Mouse (Mus musculus) layer of hippocampus, postnatal 14 days (tissue): ENCODE measurements around the gene Ltbp1. TPM values are rescaled to one million over a fixed set of nuclear protein-coding genes. Genes with fewer than 3 reads are reported as not detected.

Source experiments
- DNase-seq, 2 experiments: peaks; one replicate each; pipeline ENCODE4 v3.0.0; 2021 to 2022; ENCODE audit warnings: low spot score in 2 of 2, mixed read lengths in 1 of 2
- total RNA-seq, 2 experiments: library from RNA; stranded (reverse); gene quantifications; 2 replicates each; pipeline ENCODE4 v1.2.3; 2021

Gene Ltbp1
- total RNA-seq, 2 experiments from 2014 or later = 8.9 to 9.2 TPM

GRCm38 (mm10) chr17:75055961-75056360 is 50.6 kb downstream of the Ltbp1 start:
- DNase-seq = no peak

GRCm38 (mm10) chr17:75056631-75057030 is 51.3 kb downstream of the Ltbp1 start:
- no peak for DNase-seq

- no peak for DNase-seq
Observed at GRCm38 (mm10) chr17:75066340-75066739, 61.0 kb downstream of the Ltbp1 start.

- DNase-seq = no peak
Observed at GRCm38 (mm10) chr17:75067314-75067713, 61.9 kb downstream of the Ltbp1 start.

GRCm38 (mm10) chr17:75069232-75069631 is 63.9 kb downstream of the Ltbp1 start:
- DNase-seq = no peak

- no peak for DNase-seq
Observed at GRCm38 (mm10) chr17:75071174-75071573, 65.8 kb downstream of the Ltbp1 start.

GRCm38 (mm10) chr17:75071749-75072148 is 66.4 kb downstream of the Ltbp1 start:
- DNase-seq = no peak

- no peak for DNase-seq
Observed at GRCm38 (mm10) chr17:75073887-75074286, 68.5 kb downstream of the Ltbp1 start.

GRCm38 (mm10) chr17:75074978-75075699 is 69.8 kb downstream of the Ltbp1 start:
- DNase-seq = no peak

GRCm38 (mm10) chr17:75081401-75081800 is 76.0 kb downstream of the Ltbp1 start:
- no peak for DNase-seq

- no peak for DNase-seq
Observed at GRCm38 (mm10) chr17:75082449-75082848, 77.1 kb downstream of the Ltbp1 start.

- DNase-seq = peak in 1 of 2 experiments; percentile 64
Observed at GRCm38 (mm10) chr17:75087296-75087941, 82.1 kb downstream of the Ltbp1 start.

GRCm38 (mm10) chr17:75088232-75088631 is 82.9 kb downstream of the Ltbp1 start:
- no peak for DNase-seq

- DNase-seq = peak; percentile 28 to 56
Observed at GRCm38 (mm10) chr17:75088727-75089126, 83.4 kb downstream of the Ltbp1 start.

- DNase-seq = no peak
Observed at GRCm38 (mm10) chr17:75090556-75090955, 85.2 kb downstream of the Ltbp1 start.

- no peak for DNase-seq
Observed at GRCm38 (mm10) chr17:75093563-75093962, 88.2 kb downstream of the Ltbp1 start.

- no peak for DNase-seq
Observed at GRCm38 (mm10) chr17:75094591-75094990, 89.2 kb downstream of the Ltbp1 start.

- DNase-seq = no peak
Observed at GRCm38 (mm10) chr17:75096727-75097126, 91.4 kb downstream of the Ltbp1 start.

- DNase-seq = no peak
Observed at GRCm38 (mm10) chr17:75097367-75097766, 92.0 kb downstream of the Ltbp1 start.

GRCm38 (mm10) chr17:75101215-75101614 is 95.8 kb downstream of the Ltbp1 start:
- DNase-seq = no peak

GRCm38 (mm10) chr17:75101994-75102393 is 96.6 kb downstream of the Ltbp1 start:
- DNase-seq = no peak

GRCm38 (mm10) chr17:75107412-75107811 is 102.0 kb downstream of the Ltbp1 start:
- DNase-seq = no peak

- no peak for DNase-seq
Observed at GRCm38 (mm10) chr17:75107879-75108278, 102.5 kb downstream of the Ltbp1 start.
